Mouse (Mus musculus) adrenal gland, adult 2 months (tissue): ENCODE measurements at regions not wholly inside any gene's neighbourhood (a gene's known extent, or its start where the extent isn't known, plus 50 kb on each side); places are given as distances from the start of the nearest gene placed in this dataset.

Experiments used
- DNase-seq: peaks from one replicate; pipeline ENCODE4 v3.0.0; 2021

DNA sequence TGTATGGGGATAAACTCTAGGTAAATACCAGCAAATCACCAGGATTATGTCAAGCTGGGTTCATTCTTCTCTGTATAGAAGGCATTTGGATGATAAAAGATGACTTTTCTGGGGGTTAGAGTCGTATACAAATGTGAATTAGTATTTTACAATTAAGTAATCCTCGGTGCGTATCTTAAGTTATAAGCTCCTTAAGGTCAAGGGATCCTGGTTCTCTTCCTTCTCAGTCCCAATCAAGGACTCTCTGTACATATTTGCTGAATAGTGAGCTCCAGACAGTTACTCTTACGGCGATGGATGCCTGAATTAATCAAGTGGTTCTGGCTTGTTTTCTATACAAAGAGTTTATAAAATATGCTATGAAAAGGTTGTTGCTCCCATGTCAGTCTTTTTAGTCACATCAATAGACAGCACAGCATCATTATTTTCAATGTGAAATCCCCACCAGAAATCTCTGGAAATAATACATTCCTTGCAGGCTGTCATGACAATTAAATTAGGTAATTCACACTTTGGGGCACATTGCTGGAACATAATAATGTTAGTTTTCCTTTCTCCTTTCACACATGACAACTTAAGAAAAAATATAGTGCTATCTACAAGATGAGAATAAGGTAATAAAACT lies 64.0 kb upstream of the Cwc22 start:
- no peak for DNase-seq

DNA sequence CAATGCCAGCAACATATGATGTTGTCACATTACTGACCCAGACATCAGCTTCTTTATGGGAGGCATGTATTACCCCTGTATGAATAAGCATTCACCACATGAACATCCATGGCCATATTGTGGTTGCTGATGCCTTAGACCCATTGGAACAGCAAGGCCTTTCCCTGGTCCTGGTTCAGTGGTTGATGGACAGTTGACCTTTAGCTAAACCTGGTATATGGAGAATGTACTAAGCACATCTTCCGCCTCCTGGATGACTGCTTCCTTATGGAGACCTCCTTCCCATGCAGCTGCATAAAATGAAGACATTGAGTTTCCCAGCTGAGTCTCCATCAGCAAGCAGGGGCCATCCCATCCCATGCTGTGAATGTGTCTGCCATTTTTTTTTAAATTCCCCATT lies 61.9 kb upstream of the Cwc22 start:
- DNase-seq = no peak

DNA sequence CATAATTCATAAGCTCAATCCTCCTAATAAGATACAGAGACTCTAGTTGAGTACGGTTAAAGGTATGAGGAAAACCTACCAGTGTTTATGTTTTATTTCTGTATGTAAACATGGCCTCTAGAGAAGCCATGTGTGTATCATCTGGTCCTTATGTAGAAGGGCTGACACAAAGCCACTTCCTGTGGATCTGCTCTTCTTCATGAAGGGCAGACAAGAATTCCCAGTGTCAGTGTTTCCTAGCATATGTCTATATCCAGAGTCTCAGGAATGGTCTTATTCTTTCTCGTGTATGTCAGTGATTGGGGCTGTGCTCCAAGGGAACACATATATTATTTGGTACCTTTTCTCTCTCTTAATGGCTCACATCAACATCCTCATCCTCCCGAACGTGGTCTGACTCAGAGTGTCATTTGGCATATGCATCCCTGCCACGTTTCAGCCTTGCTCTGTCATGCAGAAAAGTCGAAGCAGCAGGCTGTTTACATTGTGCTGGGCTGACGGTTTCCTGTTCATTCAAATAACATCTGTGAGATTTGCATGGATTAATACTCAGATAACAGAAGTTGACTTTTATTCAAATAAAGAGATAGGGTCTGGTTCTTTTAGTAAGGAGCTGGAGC lies 59.3 kb upstream of the Cwc22 start:
- DNase-seq = no peak

DNA sequence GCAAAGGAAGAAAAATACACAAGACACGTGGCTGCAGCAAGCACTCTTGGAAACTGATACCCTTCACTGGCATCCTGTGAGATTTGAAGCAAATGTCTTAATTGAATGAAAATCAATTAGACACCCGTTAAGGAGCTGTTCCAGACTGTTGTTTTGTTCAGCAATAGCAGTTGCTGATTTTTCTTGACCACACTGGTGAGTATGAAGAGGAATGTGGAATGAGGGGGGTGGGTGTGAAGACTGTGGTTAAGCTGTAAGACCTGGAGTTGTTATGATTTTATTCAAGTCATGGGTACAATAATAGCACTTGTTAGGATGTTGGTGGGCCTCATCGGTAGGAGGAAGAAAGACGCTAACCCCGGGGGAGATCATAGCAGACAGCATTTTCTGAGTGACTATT lies 58.3 kb upstream of the Cwc22 start:
- DNase-seq = no peak
